ENCODE assay signal across 17 mouse cellular contexts in the genomic region with DNA sequence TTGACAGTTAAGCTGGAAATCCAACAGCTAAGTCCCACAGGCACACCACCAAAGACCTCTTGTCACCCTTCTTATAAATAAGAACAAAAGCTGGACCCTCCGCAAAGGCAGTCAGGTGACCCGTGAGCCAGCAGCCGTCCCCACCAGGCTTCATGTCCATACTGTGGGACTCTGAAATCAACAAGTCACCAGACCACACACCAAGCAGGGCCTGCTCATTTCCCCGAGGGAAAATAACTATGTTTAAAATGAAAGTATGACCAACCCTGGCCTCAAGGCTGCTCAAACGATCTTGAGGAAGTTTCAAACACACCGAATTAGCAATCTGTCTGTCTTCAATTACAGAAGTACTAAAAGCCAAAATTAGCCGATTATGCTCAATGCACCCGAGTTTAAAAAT.
DNase-seq lines count a peak whose midpoint lies in the region; ATAC-seq and TF ChIP-seq lines count a peak whose summit lies in the region.
"Had no signal": no experiment of that assay in that cellular context is flagged by ENCODE, and none has a peak within 500 bp of the region (broad histone marks: within the 10 kb centered on the region; RNA-seq: fewer than 3 reads in every experiment).

No protein-coding gene starts in this region.

- H3K4me1 ChIP-seq in heart, adult 2 months (ENCODE audit: control insufficient read depth, insufficient read depth, low read length) = peaks cover 11% of the 10 kb centered on the region
- H3K4me1 ChIP-seq in liver, postnatal 0 days (ENCODE audit: insufficient read depth) = peaks cover 14% of the 10 kb centered on the region
- 0 out of 2 replicates have a peak, but pooled peaks cover 4% of the 10 kb centered on the region for H3K4me1 ChIP-seq in liver, embryonic 11.5 days (replicated peaks; ENCODE audit: control insufficient read depth, insufficient read depth, low read length)
- no peaks in the 10 kb centered on the region; the same call in 1 of the 2 replicates for H3K4me1 ChIP-seq in hindbrain, embryonic 11.5 days (replicated peaks; ENCODE audit: control insufficient read depth, insufficient read depth, low read length)

- TF ChIP-seq EP300 in heart, adult 2 months (IDR thresholded peaks at IDR 0.05; ENCODE audit: insufficient read depth, low read depth, low read length) = no peak
- no peak for TF ChIP-seq EP300 in liver, postnatal 0 days (IDR thresholded peaks at IDR 0.05; ENCODE audit: low read depth)

- H3K36me3 ChIP-seq in heart, adult 2 months (ENCODE audit: control insufficient read depth, insufficient read depth, low read length) = no peaks in the 10 kb centered on the region; the same call in 1 of the 2 replicates
- no peaks in the 10 kb centered on the region for H3K36me3 ChIP-seq in liver, postnatal 0 days (replicated peaks; ENCODE audit: insufficient read depth, low read length)
- H3K36me3 ChIP-seq in liver, embryonic 11.5 days (ENCODE audit: control insufficient read depth, insufficient read depth, low read length) = no peaks in the 10 kb centered on the region
- no peaks in the 10 kb centered on the region for H3K36me3 ChIP-seq in hindbrain, embryonic 11.5 days (ENCODE audit: control insufficient read depth, insufficient read depth, low read length)
- H3K36me3 ChIP-seq: lung, embryonic 15.5 days had no signal

- peak overlapping the region; percentile 35; the same call in 1 of the 2 replicates for H3K9ac ChIP-seq in heart, adult 2 months (ENCODE audit: low read depth, low read length)
- H3K9ac ChIP-seq in liver, postnatal 0 days (replicated peaks) = no peak overlapping the region
- H3K9ac ChIP-seq in liver, embryonic 11.5 days (ENCODE audit: low read depth, low read length) = no peak overlapping the region
- no peak overlapping the region for H3K9ac ChIP-seq in hindbrain, embryonic 11.5 days (ENCODE audit: low read depth, low read length)
- H3K9ac ChIP-seq: forebrain, postnatal 0 days; lung, embryonic 15.5 days had no signal

- no peak for ATAC-seq in liver, postnatal 0 days
- no peak for ATAC-seq in liver, embryonic 11.5 days (replicated peaks; ENCODE audit: low FRiP score)
- 0 out of 2 replicates have a peak, but pooled peaks have one; percentile 21 for ATAC-seq in monocyte, adult 5-6 weeks (replicated peaks; ENCODE audit: insufficient number of reproducible peaks, low FRiP score, low TSS enrichment, poor library complexity, severe bottlenecking)
- no peak for ATAC-seq in hindbrain, embryonic 11.5 days (ENCODE audit: low FRiP score)
- ATAC-seq: forebrain, postnatal 0 days; intestine, postnatal 0 days had no signal

- TF ChIP-seq CTCF in heart, adult 2 months (IDR thresholded peaks at IDR 0.05) = no peak
- no peak for TF ChIP-seq CTCF in liver, postnatal 0 days (IDR thresholded peaks at IDR 0.05; ENCODE audit: low read depth)

- DNase-seq in heart, adult 2 months = no peak
- DNase-seq in heart, adult 8-10 months (ENCODE audit: low spot score) = no peak
- no peak for DNase-seq in liver, postnatal 0 days
- no peak for DNase-seq in liver, embryonic 11.5 days (ENCODE audit: low spot score)
- peak; percentile 56 for DNase-seq in embryo, embryonic 10.5 days (ENCODE audit: low spot score)
- DNase-seq in hindbrain, embryonic 11.5 days (ENCODE audit: low spot score) = no peak
- DNase-seq in thymus, postnatal 36 days = no peak
- DNase-seq: cerebellum, adult 9-11 months; forebrain, postnatal 0 days; kidney, postnatal 14 days; left cerebral cortex, postnatal 4 days; spleen, adult 18-20 months; thymus, adult 18-20 months had no signal

- no peaks in the 10 kb centered on the region for H3K79me2 ChIP-seq in heart, adult 2 months (replicated peaks; ENCODE audit: control insufficient read depth, insufficient read depth, low read length)

- no peak for TF ChIP-seq POLR2A in heart, adult 2 months (IDR thresholded peaks at IDR 0.05; ENCODE audit: insufficient read depth, low read depth, low read length)

- H3K4me2 ChIP-seq in liver, postnatal 0 days (ENCODE audit: low read depth, low read length) = peak overlapping the region; percentile 31
- no peak overlapping the region for H3K4me2 ChIP-seq in liver, embryonic 11.5 days
- H3K4me2 ChIP-seq in hindbrain, embryonic 11.5 days (replicated peaks; ENCODE audit: low read depth, low read length) = no peak overlapping the region
- H3K4me2 ChIP-seq: lung, embryonic 15.5 days; midbrain, embryonic 11.5 days had no signal

- WGBS in heart, adult 2 months = 28% methylated on average over 8 of the region's 8 CpGs
- WGBS in liver, postnatal 0 days (ENCODE audit: insufficient replicate concordance) = 35% methylated on average over 8 of the region's 8 CpGs
- WGBS in liver, embryonic 11.5 days = 48% methylated on average over 8 of the region's 8 CpGs
- WGBS in hindbrain, embryonic 11.5 days = 26% methylated on average over 8 of the region's 8 CpGs

- no peaks in the 10 kb centered on the region for H3K9me3 ChIP-seq in liver, postnatal 0 days (ENCODE audit: low read length)
- no peaks in the 10 kb centered on the region for H3K9me3 ChIP-seq in liver, embryonic 11.5 days (ENCODE audit: control insufficient read depth, low read length)
- H3K9me3 ChIP-seq in hindbrain, embryonic 11.5 days (ENCODE audit: control insufficient read depth, low read length) = no peaks in the 10 kb centered on the region
- H3K9me3 ChIP-seq: lung, embryonic 15.5 days had no signal

- peak overlapping the region; percentile 26; the same call in 1 of the 2 replicates for H3K27ac ChIP-seq in heart, adult 2 months
- H3K27ac ChIP-seq in liver, postnatal 0 days (ENCODE audit: low read depth) = no peak overlapping the region; the same call in 1 of the 2 replicates
- H3K27ac ChIP-seq in liver, embryonic 11.5 days (ENCODE audit: low read depth, low read length) = no peak overlapping the region
- no peak overlapping the region for H3K27ac ChIP-seq in hindbrain, embryonic 11.5 days (ENCODE audit: low read depth, low read length)
- H3K27ac ChIP-seq: lung, embryonic 15.5 days had no signal

- H3K27me3 ChIP-seq in heart, adult 2 months (ENCODE audit: control insufficient read depth, insufficient read depth, low read length) = no peaks in the 10 kb centered on the region
- no peaks in the 10 kb centered on the region for H3K27me3 ChIP-seq in liver, postnatal 0 days (ENCODE audit: insufficient read depth, low read length)
- peaks cover 2% of the 10 kb centered on the region for H3K27me3 ChIP-seq in liver, embryonic 11.5 days (replicated peaks; ENCODE audit: control insufficient read depth, insufficient read depth, low read length)
- no peaks in the 10 kb centered on the region; the same call in 1 of the 2 replicates for H3K27me3 ChIP-seq in hindbrain, embryonic 11.5 days (ENCODE audit: control insufficient read depth, insufficient read depth, low read length)
- H3K27me3 ChIP-seq: lung, embryonic 15.5 days had no signal

- H3K4me3 ChIP-seq in heart, adult 2 months = no peak overlapping the region
- H3K4me3 ChIP-seq in liver, postnatal 0 days (ENCODE audit: low read depth, low read length) = no peak overlapping the region
- no peak overlapping the region for H3K4me3 ChIP-seq in liver, embryonic 11.5 days (ENCODE audit: low read depth, low read length)
- H3K4me3 ChIP-seq in hindbrain, embryonic 11.5 days (ENCODE audit: low read depth, low read length) = no peak overlapping the region
- H3K4me3 ChIP-seq: lung, embryonic 15.5 days had no signal

- intact Hi-C loops in heart, adult 2 months (cut with DNase I) = loop anchor here (5.0 kb wide), 1 partner anchor 81 kb away; no protein-coding TSS in a partner anchor
